Mouse (Mus musculus): ENCODE measurements around the gene Rrp1. TPM values are rescaled to one million over a fixed set of nuclear protein-coding genes. Genes with fewer than 3 reads are reported as not detected.

Rrp1 gene
- polyA plus RNA-seq, 1 experiment from 2014 or later, result 290 TPM

GRCm38 (mm10) chr10:78429776-78430175, 16.9 kb upstream of the Rrp1 start:
- Histone ChIP-seq H3K4me1 (replicated peaks; ENCODE audit: control insufficient read depth, insufficient read depth, low read length) (0 out of 2 replicates have a peak, but pooled peaks cover 3% of the 10 kb centered on the region), H3K4me2 (ENCODE audit: low read depth, low read length, severe bottlenecking) (no peak overlapping the region), H3K9ac (ENCODE audit: low read length) (no peak overlapping the region), H3K27me3 (ENCODE audit: control insufficient read depth, insufficient read depth, low read length) (no peaks in the 10 kb centered on the region), H3K36me3 (ENCODE audit: control insufficient read depth, insufficient read depth, low read length) (no peaks in the 10 kb centered on the region; the same call in 1 of the 2 replicates), H3K27ac (ENCODE audit: low read depth, low read length) (no peak overlapping the region), H3K4me3 (ENCODE audit: low read depth, low read length) (no peak overlapping the region), H3K9me3 (ENCODE audit: control insufficient read depth, low read length) (no peaks in the 10 kb centered on the region)
- DNase-seq (ENCODE audit: low spot score) (no peak), ATAC-seq (replicated peaks; ENCODE audit: low FRiP score) (no peak)
- 99% methylated on average over 2 of the region's 2 CpGs for WGBS

DNA sequence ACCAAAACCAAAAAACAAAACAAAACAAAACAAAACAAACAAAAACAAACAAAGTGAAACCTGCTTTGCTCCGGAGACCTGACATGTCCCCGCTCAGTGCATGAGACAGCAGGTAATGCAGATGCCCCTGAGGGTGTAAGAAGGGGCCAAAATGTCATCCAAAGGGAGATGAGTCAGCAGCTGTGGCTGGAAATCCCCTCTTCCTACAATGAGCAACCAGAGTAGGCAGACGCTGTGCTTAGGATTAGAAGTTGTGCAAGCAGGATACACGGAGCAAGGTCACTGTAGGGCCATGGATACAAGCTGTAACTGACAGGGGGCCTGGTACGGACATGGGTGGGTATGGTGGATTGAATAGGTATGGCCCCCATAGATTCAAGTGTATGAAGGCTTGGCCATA, 16.3 kb upstream of the Rrp1 start:
- 87% methylated on average over 5 of the region's 5 CpGs for WGBS

GRCm38 (mm10) chr10:78428070-78428469, 15.2 kb upstream of the Rrp1 start:
- WGBS, result 92% methylated on average over 11 of the region's 11 CpGs
- no peak for DNase-seq (ENCODE audit: low spot score)
- ATAC-seq (replicated peaks; ENCODE audit: low FRiP score), result no peak
- Histone ChIP-seq H3K4me3 (ENCODE audit: low read depth, low read length) (no peak overlapping the region), H3K4me1 (replicated peaks; ENCODE audit: control insufficient read depth, insufficient read depth, low read length) (0 out of 2 replicates have a peak, but pooled peaks cover 3% of the 10 kb centered on the region), H3K9me3 (ENCODE audit: control insufficient read depth, low read length) (no peaks in the 10 kb centered on the region), H3K27me3 (ENCODE audit: control insufficient read depth, insufficient read depth, low read length) (no peaks in the 10 kb centered on the region), H3K27ac (ENCODE audit: low read depth, low read length) (no peak overlapping the region), H3K9ac (ENCODE audit: low read length) (no peak overlapping the region), H3K36me3 (ENCODE audit: control insufficient read depth, insufficient read depth, low read length) (no peaks in the 10 kb centered on the region; the same call in 1 of the 2 replicates), H3K4me2 (ENCODE audit: low read depth, low read length, severe bottlenecking) (no peak overlapping the region)

More for the DNA sequence above, 16.3 kb upstream of the Rrp1 start:
- H3K4me3 ChIP-seq (ENCODE audit: low read depth, low read length), result no peak overlapping the region
- 0 out of 2 replicates have a peak, but pooled peaks cover 3% of the 10 kb centered on the region for H3K4me1 ChIP-seq (replicated peaks; ENCODE audit: control insufficient read depth, insufficient read depth, low read length)
- H3K9me3 ChIP-seq (ENCODE audit: control insufficient read depth, low read length), result no peaks in the 10 kb centered on the region
- no peak overlapping the region for H3K4me2 ChIP-seq (ENCODE audit: low read depth, low read length, severe bottlenecking)
- ATAC-seq (replicated peaks; ENCODE audit: low FRiP score) (no peak), DNase-seq (ENCODE audit: low spot score) (no peak)
- no peak overlapping the region for H3K9ac ChIP-seq (ENCODE audit: low read length)
- no peaks in the 10 kb centered on the region for H3K27me3 ChIP-seq (ENCODE audit: control insufficient read depth, insufficient read depth, low read length)
- H3K36me3 ChIP-seq (ENCODE audit: control insufficient read depth, insufficient read depth, low read length), result no peaks in the 10 kb centered on the region; the same call in 1 of the 2 replicates
- H3K27ac ChIP-seq (ENCODE audit: low read depth, low read length), result no peak overlapping the region

DNA sequence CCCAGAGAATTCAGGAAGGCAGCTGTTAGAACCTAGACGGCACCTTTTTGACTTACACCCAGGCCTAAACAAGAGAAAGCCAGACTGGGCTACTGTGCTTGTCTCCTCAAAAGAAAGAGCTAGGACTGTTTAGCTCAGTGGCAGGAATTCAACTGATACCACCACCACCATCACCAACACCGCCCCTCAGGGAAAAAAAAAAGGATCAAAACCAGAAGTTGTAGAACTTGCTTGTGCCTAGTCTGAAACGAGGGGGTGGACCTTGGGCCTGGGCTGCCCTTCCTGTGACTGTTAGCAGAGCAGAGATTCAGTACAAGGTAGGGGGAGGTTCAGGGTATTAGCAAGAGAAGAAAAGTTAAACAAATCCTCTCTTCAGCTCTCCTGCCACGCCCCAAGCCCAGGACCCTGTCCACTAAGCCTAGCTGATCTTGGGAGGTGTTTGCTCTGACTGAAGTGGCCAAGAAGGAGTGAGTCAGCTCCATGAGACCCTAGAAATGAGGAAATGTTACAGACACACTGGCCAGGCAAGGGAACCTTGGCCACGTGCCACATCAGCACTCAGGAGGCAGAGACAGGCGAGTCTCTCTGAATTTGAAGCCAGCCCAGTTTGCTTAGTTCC, 13.4 kb upstream of the Rrp1 start:
- Histone ChIP-seq H3K4me3 (ENCODE audit: low read depth, low read length) (peak overlapping the region; percentile 74), H3K9me3 (ENCODE audit: control insufficient read depth, low read length) (no peaks in the 10 kb centered on the region), H3K27ac (ENCODE audit: low read depth, low read length) (no peak overlapping the region), H3K4me1 (replicated peaks; ENCODE audit: control insufficient read depth, insufficient read depth, low read length) (0 out of 2 replicates have a peak, but pooled peaks cover 3% of the 10 kb centered on the region), H3K36me3 (ENCODE audit: control insufficient read depth, insufficient read depth, low read length) (no peaks in the 10 kb centered on the region; the same call in 1 of the 2 replicates), H3K4me2 (ENCODE audit: low read depth, low read length, severe bottlenecking) (peak overlapping the region; percentile 81), H3K9ac (ENCODE audit: low read length) (peak overlapping the region; percentile 79), H3K27me3 (ENCODE audit: control insufficient read depth, insufficient read depth, low read length) (no peaks in the 10 kb centered on the region)
- ATAC-seq (replicated peaks; ENCODE audit: low FRiP score) (0 out of 2 replicates have a peak, but pooled peaks have one; percentile 3), DNase-seq (ENCODE audit: low spot score) (no peak)
- 48% methylated on average over 6 of the region's 6 CpGs for WGBS

- peak within 1 kb of the TSS; percentile 74 for H3K4me3 ChIP-seq (ENCODE audit: low read depth, low read length)
- peak within 1 kb of the TSS; percentile 81 for H3K4me2 ChIP-seq (ENCODE audit: low read depth, low read length, severe bottlenecking)
- H3K27ac ChIP-seq (ENCODE audit: low read depth, low read length), result no peak within 1 kb of the TSS
- ATAC-seq (replicated peaks; ENCODE audit: low FRiP score) (peak; percentile 91), DNase-seq (ENCODE audit: low spot score) (peak; percentile 88)
- peak within 1 kb of the TSS; percentile 79 for H3K9ac ChIP-seq (ENCODE audit: low read length)
- H3K36me3 ChIP-seq (ENCODE audit: control insufficient read depth, insufficient read depth, low read length), result no peaks in the 10 kb centered on the region; the same call in 1 of the 2 replicates
- H3K27me3 ChIP-seq (ENCODE audit: control insufficient read depth, insufficient read depth, low read length), result no peaks in the 10 kb centered on the region
- 1% methylated on average over 40 of the region's 40 CpGs for WGBS
- H3K4me1 ChIP-seq (replicated peaks; ENCODE audit: control insufficient read depth, insufficient read depth, low read length), result 0 out of 2 replicates have a peak, but pooled peaks cover 3% of the 10 kb centered on the region
- H3K9me3 ChIP-seq (ENCODE audit: control insufficient read depth, low read length), result no peaks in the 10 kb centered on the region
Measured at GRCm38 (mm10) chr10:78425181-78426041, 12.6 kb upstream of the Rrp1 start, which contains the start of gene Cstb. Gene Cstb, plus strand, starts transcription at chr10:78425669.

DNA sequence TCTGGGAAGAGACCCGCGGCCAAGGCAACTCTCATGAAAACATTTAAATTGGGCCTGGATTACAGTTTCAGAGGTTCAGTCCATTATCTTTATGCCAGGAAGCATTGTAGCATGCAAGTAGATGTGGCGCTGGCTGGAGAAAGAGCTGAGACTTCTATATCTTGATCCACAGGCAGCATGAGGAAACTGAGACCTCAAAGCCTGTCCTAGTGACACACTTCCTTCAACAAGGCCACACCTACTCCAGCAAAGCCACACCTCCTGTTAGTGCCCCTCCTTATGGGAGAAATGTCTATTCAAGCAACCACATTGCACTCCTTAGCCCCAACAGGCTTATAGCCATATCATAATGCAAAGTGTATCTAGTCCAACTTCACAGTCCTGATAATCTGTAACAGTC, 9.8 kb upstream of the Rrp1 start:
- Histone ChIP-seq H3K4me1 (replicated peaks; ENCODE audit: control insufficient read depth, insufficient read depth, low read length) (0 out of 2 replicates have a peak, but pooled peaks cover 3% of the 10 kb centered on the region), H3K4me2 (ENCODE audit: low read depth, low read length, severe bottlenecking) (no peak overlapping the region), H3K27ac (ENCODE audit: low read depth, low read length) (no peak overlapping the region), H3K4me3 (ENCODE audit: low read depth, low read length) (no peak overlapping the region), H3K27me3 (ENCODE audit: control insufficient read depth, insufficient read depth, low read length) (no peaks in the 10 kb centered on the region), H3K9me3 (ENCODE audit: control insufficient read depth, low read length) (no peaks in the 10 kb centered on the region), H3K36me3 (ENCODE audit: control insufficient read depth, insufficient read depth, low read length) (no peaks in the 10 kb centered on the region), H3K9ac (ENCODE audit: low read length) (no peak overlapping the region)
- WGBS, result 91% methylated on average over 3 of the region's 3 CpGs
- ATAC-seq (replicated peaks; ENCODE audit: low FRiP score) (no peak), DNase-seq (ENCODE audit: low spot score) (no peak)

GRCm38 (mm10) chr10:78420929-78421328, 8.1 kb upstream of the Rrp1 start:
- H3K4me1 ChIP-seq (replicated peaks; ENCODE audit: control insufficient read depth, insufficient read depth, low read length), result no peaks in the 10 kb centered on the region
- H3K27ac ChIP-seq (ENCODE audit: low read depth, low read length), result no peak overlapping the region
- H3K9ac ChIP-seq (ENCODE audit: low read length), result no peak overlapping the region
- DNase-seq (ENCODE audit: low spot score) (no peak), ATAC-seq (replicated peaks; ENCODE audit: low FRiP score) (no peak)
- WGBS, result 89% methylated on average over 2 of the region's 2 CpGs
- no peaks in the 10 kb centered on the region for H3K9me3 ChIP-seq (ENCODE audit: control insufficient read depth, low read length)
- H3K4me3 ChIP-seq (ENCODE audit: low read depth, low read length), result no peak overlapping the region
- no peaks in the 10 kb centered on the region for H3K36me3 ChIP-seq (ENCODE audit: control insufficient read depth, insufficient read depth, low read length)
- H3K4me2 ChIP-seq (ENCODE audit: low read depth, low read length, severe bottlenecking), result no peak overlapping the region
- no peaks in the 10 kb centered on the region for H3K27me3 ChIP-seq (ENCODE audit: control insufficient read depth, insufficient read depth, low read length)

- no peaks in the 10 kb centered on the region for H3K36me3 ChIP-seq (ENCODE audit: control insufficient read depth, insufficient read depth, low read length)
- no peak overlapping the region for H3K27ac ChIP-seq (ENCODE audit: low read depth, low read length)
- no peak for ATAC-seq (replicated peaks; ENCODE audit: low FRiP score)
- no peak for DNase-seq (ENCODE audit: low spot score)
- no peaks in the 10 kb centered on the region for H3K4me1 ChIP-seq (replicated peaks; ENCODE audit: control insufficient read depth, insufficient read depth, low read length)
- no peak overlapping the region for H3K4me2 ChIP-seq (ENCODE audit: low read depth, low read length, severe bottlenecking)
- H3K9ac ChIP-seq (ENCODE audit: low read length), result no peak overlapping the region
- no peaks in the 10 kb centered on the region for H3K27me3 ChIP-seq (ENCODE audit: control insufficient read depth, insufficient read depth, low read length)
- no peaks in the 10 kb centered on the region for H3K9me3 ChIP-seq (ENCODE audit: control insufficient read depth, low read length)
- WGBS, result 77% methylated on average over 2 of the region's 2 CpGs
- H3K4me3 ChIP-seq (ENCODE audit: low read depth, low read length), result no peak overlapping the region
Measured at GRCm38 (mm10) chr10:78418791-78419190, 5.9 kb upstream of the Rrp1 start.
